Mouse (Mus musculus) brown adipose tissue, adult 24 weeks (tissue): ENCODE results near the gene Slc35d2. TPM values are rescaled to one million over a fixed set of nuclear protein-coding genes. Genes with fewer than 3 reads are reported as not detected.
"Not testable (repeated sequence)": the region's sequence is repeated elsewhere in the genome, so short reads cannot be mapped to it uniquely, and the experiment has no call there.

Source experiments
- H3K27ac ChIP-seq: fragments of 200-500 bp; replicated peaks from 2 replicates; pipeline ENCODE4 v1.5.1; 2012; ENCODE audit warnings: low read depth, mild to moderate bottlenecking, low read length
- H3K4me1 ChIP-seq: fragments of 200-500 bp; 2 replicates; pipeline ENCODE4 v1.6.1; 2012; ENCODE audit warnings: low read length, mixed read lengths; ENCODE audit not compliant: control insufficient read depth, insufficient read depth, insufficient read length
- H3K4me3 ChIP-seq: fragments of 200-500 bp; 2 replicates; pipeline ENCODE4 v1.5.1; 2012; ENCODE audit warnings: low read depth, mild to moderate bottlenecking, low read length, moderate library complexity; ENCODE audit not compliant: insufficient read depth
- polyA plus RNA-seq: library from polyadenylated mRNA; stranded (reverse); fragments of >200 nt; gene quantifications from 2 replicates; pipeline ENCODE4 v1.2.4, GENCODE M21; 2012; ENCODE audit not compliant: missing spikeins, insufficient read depth, insufficient read length

Slc35d2 gene
- polyA plus RNA-seq, 1 experiment: 7.6 TPM

- not testable (repeated sequence) for H3K27ac ChIP-seq, H3K4me1 ChIP-seq, H3K4me3 ChIP-seq
Observed at GRCm38 (mm10) chr13:64052281-64052680, 76.9 kb downstream of the Slc35d2 start.

GRCm38 (mm10) chr13:64050895-64051294 is 78.3 kb downstream of the Slc35d2 start:
- Histone ChIP-seq H3K4me3 (no peak overlapping the region), H3K27ac (no peak overlapping the region), H3K4me1 (no peaks in the 10 kb centered on the region)

- H3K4me3 ChIP-seq: no peak overlapping the region
- no peak overlapping the region for H3K27ac ChIP-seq
- H3K4me1 ChIP-seq: no peaks in the 10 kb centered on the region
Observed at GRCm38 (mm10) chr13:64049535-64049934, 79.6 kb downstream of the Slc35d2 start.

- no peak overlapping the region for H3K27ac ChIP-seq
- no peak overlapping the region for H3K4me3 ChIP-seq
- H3K4me1 ChIP-seq: no peaks in the 10 kb centered on the region
Observed at GRCm38 (mm10) chr13:64048467-64048866, 80.7 kb downstream of the Slc35d2 start.

Other genes with a start within 250 kb of the Slc35d2 start
- not detected in 2 replicates for gene Hsd17b3, start 40.1 kb downstream of the Slc35d2 start, polyA plus RNA-seq
- 5.9 and 14.9 TPM in 2 replicates for gene Zfp367, start 23.8 kb upstream of the Slc35d2 start, polyA plus RNA-seq
- gene Habp4, start 32.5 kb upstream of the Slc35d2 start, polyA plus RNA-seq: 16.4 and 21.0 TPM in 2 replicates
- 3.1 and 6.9 TPM in 2 replicates for gene Cdc14b, start 145.9 kb upstream of the Slc35d2 start, polyA plus RNA-seq
- 58.9 and 62.9 TPM in 2 replicates for gene Aaed1, start 183.3 kb upstream of the Slc35d2 start, polyA plus RNA-seq
- 155 and 172 TPM in 2 replicates for gene Ctsl, start 241.5 kb upstream of the Slc35d2 start, polyA plus RNA-seq